Mouse (Mus musculus) myocyte (in vitro differentiated cells): ENCODE results near the gene Slc25a40.

ENCODE experiments used
- MYOD1 ChIP-seq, 3 experiments: IDR thresholded peaks; one replicate each; pipeline ENCODE4 v1.6.1; 2011; ENCODE audit warnings: control low read depth in 2 of 3, low read depth in 2 of 3, mild to moderate bottlenecking in 2 of 3, moderate library complexity in 1 of 3; ENCODE audit not compliant: insufficient read length in 2 of 3, control insufficient read depth in 1 of 3
- MYOG ChIP-seq, 3 experiments: IDR thresholded peaks; one replicate each; pipeline ENCODE4 v1.6.1; 2011; ENCODE audit warnings: control low read depth in 2 of 3, low read depth in 2 of 3, mild to moderate bottlenecking in 2 of 3; ENCODE audit not compliant: insufficient read length in 2 of 3, control insufficient read depth in 1 of 3, insufficient read depth in 1 of 3
- POLR2A ChIP-seq: IDR thresholded peaks from one replicate; pipeline ENCODE4 v1.6.1; 2011; ENCODE audit warnings: low read depth, mild to moderate bottlenecking, control low read depth, moderate library complexity; ENCODE audit not compliant: insufficient read length
- TCF12 ChIP-seq: IDR thresholded peaks from one replicate; pipeline ENCODE4 v1.6.1; 2011; ENCODE audit warnings: mild to moderate bottlenecking, control low read depth; ENCODE audit not compliant: poor library complexity, insufficient read depth, severe bottlenecking

DNA sequence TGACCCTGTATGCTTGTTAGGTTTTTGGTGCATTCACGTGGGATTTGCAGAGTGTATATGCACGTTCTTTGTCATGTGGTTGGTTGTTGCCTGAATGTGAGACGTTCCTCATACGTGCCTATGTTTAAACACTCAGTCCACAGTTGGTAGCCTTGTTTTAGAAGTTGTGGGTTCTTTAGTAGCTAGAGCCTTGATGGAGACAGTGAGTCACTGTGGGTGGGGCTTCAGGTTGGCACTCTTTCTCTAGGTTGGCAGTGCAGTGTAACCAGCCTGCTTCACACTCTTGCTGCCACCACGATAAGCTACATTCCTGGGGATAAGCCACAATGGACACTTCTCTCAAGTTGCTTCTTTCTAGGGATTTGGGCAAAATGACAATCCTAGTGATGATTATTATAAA, 33.9 kb downstream of the Slc25a40 start:
- TF ChIP-seq POLR2A (no peak), TCF12 (no peak), MYOD1 (IDR thresholded peaks at IDR 0.05; ENCODE audit: control insufficient read depth in 1 of 3, insufficient read length in 2 of 3, low read depth in 2 of 3) (no peak), MYOG (IDR thresholded peaks at IDR 0.05; ENCODE audit: control insufficient read depth in 1 of 3, insufficient read depth in 1 of 3, insufficient read length in 2 of 3, low read depth in 2 of 3) (no peak)
